ENCODE assay signal across 18 mouse cellular contexts in the genomic region with DNA sequence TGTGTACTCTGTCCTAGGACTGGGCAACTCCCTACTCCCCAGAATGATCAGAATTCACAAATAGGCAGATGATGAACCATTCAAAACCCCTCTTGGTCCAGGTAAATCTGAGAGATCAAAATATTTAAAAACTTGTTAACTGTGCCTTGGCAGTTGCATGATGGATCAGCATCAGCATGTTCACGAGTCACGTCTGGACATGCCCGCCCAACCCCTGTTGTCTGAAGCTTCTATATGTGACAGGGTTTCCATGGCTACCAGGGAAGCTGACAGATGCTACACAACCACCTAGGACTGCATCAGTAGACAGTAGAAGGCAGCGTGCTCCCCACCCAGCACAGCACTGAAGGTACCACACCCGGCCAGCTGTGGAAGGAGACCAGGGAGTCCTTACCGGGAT. TPM values are rescaled to one million over a fixed set of nuclear protein-coding genes. Genes with fewer than 3 reads are reported as not detected.
A peak's percentile ranks its signal among the peaks of the same experiment; 100 is the strongest.
DNase-seq lines count a peak whose midpoint lies in the region; ATAC-seq and TF ChIP-seq lines count a peak whose summit lies in the region.
"Had no signal": no experiment of that assay in that cellular context is flagged by ENCODE, and none has a peak within 500 bp of the region (broad histone marks: within the 10 kb centered on the region; RNA-seq: fewer than 3 reads in every experiment).

No protein-coding gene starts in this region.

- H3K4me3 ChIP-seq in midbrain, embryonic 10.5 days = no peak overlapping the region
- H3K4me3 ChIP-seq in midbrain, embryonic 16.5 days (ENCODE audit: low read depth, low read length) = no peak overlapping the region
- no peak overlapping the region for H3K4me3 ChIP-seq in embryonic facial prominence, embryonic 11.5 days (ENCODE audit: low read depth, low read length)
- no peak overlapping the region for H3K4me3 ChIP-seq in limb, embryonic 10.5 days
- H3K4me3 ChIP-seq in left cerebral cortex, adult 2 months = no peak overlapping the region
- H3K4me3 ChIP-seq in kidney, embryonic 14.5 days (ENCODE audit: low read length) = no peak overlapping the region
- H3K4me3 ChIP-seq: embryonic facial prominence, embryonic 15.5 days; myocyte had no signal

- TF ChIP-seq CTCF in left cerebral cortex, adult 2 months (IDR thresholded peaks at IDR 0.05) = no peak

- peaks cover 56% of the 10 kb centered on the region for H3K36me3 ChIP-seq in midbrain, embryonic 10.5 days
- H3K36me3 ChIP-seq in midbrain, embryonic 16.5 days (ENCODE audit: control insufficient read depth, insufficient read depth, low read length) = peaks cover 7% of the 10 kb centered on the region
- H3K36me3 ChIP-seq in embryonic facial prominence, embryonic 11.5 days (replicated peaks; ENCODE audit: control insufficient read depth, insufficient read depth, low read depth, low read length) = no peaks in the 10 kb centered on the region; the same call in 1 of the 2 replicates
- peaks cover 72% of the 10 kb centered on the region for H3K36me3 ChIP-seq in limb, embryonic 10.5 days
- peaks cover 65% of the 10 kb centered on the region for H3K36me3 ChIP-seq in kidney, embryonic 14.5 days (ENCODE audit: control insufficient read depth, insufficient read depth, low read length)

- intact Hi-C loops in left cerebral cortex, adult 2 months (cut with DNase I) = no loop called here

- H3K9me3 ChIP-seq in midbrain, embryonic 10.5 days (replicated peaks) = no peaks in the 10 kb centered on the region
- H3K9me3 ChIP-seq in midbrain, embryonic 16.5 days (replicated peaks; ENCODE audit: control insufficient read depth, low read length, poor library complexity, severe bottlenecking) = no peaks in the 10 kb centered on the region
- H3K9me3 ChIP-seq in embryonic facial prominence, embryonic 11.5 days (replicated peaks; ENCODE audit: control insufficient read depth, low read length) = no peaks in the 10 kb centered on the region
- H3K9me3 ChIP-seq in limb, embryonic 10.5 days (replicated peaks) = no peaks in the 10 kb centered on the region
- no peaks in the 10 kb centered on the region for H3K9me3 ChIP-seq in kidney, embryonic 14.5 days (ENCODE audit: control insufficient read depth, low read length)
- H3K9me3 ChIP-seq: embryonic facial prominence, embryonic 15.5 days; G1E had no signal

- no peak overlapping the region for H3K4me2 ChIP-seq in midbrain, embryonic 16.5 days (ENCODE audit: low read length)
- H3K4me2 ChIP-seq in embryonic facial prominence, embryonic 11.5 days (ENCODE audit: low read depth, low read length) = no peak overlapping the region
- H3K4me2 ChIP-seq in kidney, embryonic 14.5 days (replicated peaks; ENCODE audit: low read depth, low read length) = no peak overlapping the region
- H3K4me2 ChIP-seq: embryonic facial prominence, embryonic 15.5 days had no signal

- no peaks in the 10 kb centered on the region for H3K27me3 ChIP-seq in midbrain, embryonic 10.5 days (ENCODE audit: low read depth, poor library complexity, severe bottlenecking)
- no peaks in the 10 kb centered on the region for H3K27me3 ChIP-seq in midbrain, embryonic 16.5 days (ENCODE audit: control insufficient read depth, insufficient read depth, low read depth, low read length)
- no peaks in the 10 kb centered on the region for H3K27me3 ChIP-seq in embryonic facial prominence, embryonic 11.5 days (ENCODE audit: control insufficient read depth, insufficient read depth, low read length)
- H3K27me3 ChIP-seq in limb, embryonic 10.5 days (ENCODE audit: low read depth, poor library complexity, severe bottlenecking) = no peaks in the 10 kb centered on the region
- no peaks in the 10 kb centered on the region for H3K27me3 ChIP-seq in kidney, embryonic 14.5 days (ENCODE audit: control insufficient read depth, insufficient read depth, low read length)
- H3K27me3 ChIP-seq: embryonic facial prominence, embryonic 15.5 days had no signal

- peak overlapping the region; percentile 87 for H3K27ac ChIP-seq in midbrain, embryonic 10.5 days (replicated peaks)
- H3K27ac ChIP-seq in midbrain, embryonic 16.5 days (ENCODE audit: low read length) = no peak overlapping the region
- H3K27ac ChIP-seq in embryonic facial prominence, embryonic 11.5 days (replicated peaks; ENCODE audit: low read depth, low read length) = no peak overlapping the region
- H3K27ac ChIP-seq in limb, embryonic 10.5 days = peak overlapping the region; percentile 85
- no peak overlapping the region for H3K27ac ChIP-seq in left cerebral cortex, adult 2 months
- H3K27ac ChIP-seq in kidney, embryonic 14.5 days (ENCODE audit: low read depth, low read length) = no peak overlapping the region
- H3K27ac ChIP-seq: embryonic facial prominence, embryonic 15.5 days; liver, embryonic 14.5 days; macrophage; stomach, postnatal 0 days had no signal

- 74% methylated on average over 6 of the region's 6 CpGs for WGBS in midbrain, embryonic 10.5 days
- WGBS in midbrain, embryonic 16.5 days = 63% methylated on average over 6 of the region's 6 CpGs
- 82% methylated on average over 6 of the region's 6 CpGs for WGBS in embryonic facial prominence, embryonic 11.5 days
- 76% methylated on average over 6 of the region's 6 CpGs for WGBS in limb, embryonic 10.5 days
- 87% methylated on average over 6 of the region's 6 CpGs for WGBS in kidney, embryonic 14.5 days

- peaks cover 57% of the 10 kb centered on the region for H3K4me1 ChIP-seq in midbrain, embryonic 10.5 days
- peaks cover 13% of the 10 kb centered on the region for H3K4me1 ChIP-seq in midbrain, embryonic 16.5 days (ENCODE audit: control insufficient read depth, insufficient read depth, low read length)
- H3K4me1 ChIP-seq in embryonic facial prominence, embryonic 11.5 days (ENCODE audit: control insufficient read depth, insufficient read depth, low read length) = no peaks in the 10 kb centered on the region
- peaks cover 39% of the 10 kb centered on the region for H3K4me1 ChIP-seq in limb, embryonic 10.5 days
- no peaks in the 10 kb centered on the region for H3K4me1 ChIP-seq in kidney, embryonic 14.5 days (ENCODE audit: control insufficient read depth, insufficient read depth, low read length)

- DNase-seq in midbrain, embryonic 10.5 days (ENCODE audit: low spot score) = peak; percentile 28
- DNase-seq in R1 (ENCODE audit: low read depth, low spot score) = peak; percentile 79
- DNase-seq in embryonic facial prominence, embryonic 11.5 days (ENCODE audit: low spot score) = peak; percentile 43
- no peak for DNase-seq in limb, embryonic 10.5 days (ENCODE audit: low spot score)
- DNase-seq in left cerebral cortex, adult 2 months (ENCODE audit: extremely low spot score in 1 of 2, low spot score in 2 of 2) = no peak
- DNase-seq: cerebellum, adult 2 months; heart, postnatal 4 days; kidney, adult 9 months had no signal

- no peak overlapping the region for H3K9ac ChIP-seq in midbrain, embryonic 16.5 days (ENCODE audit: low read depth, low read length)
- no peak overlapping the region for H3K9ac ChIP-seq in embryonic facial prominence, embryonic 11.5 days (replicated peaks; ENCODE audit: low read length)
- no peak overlapping the region for H3K9ac ChIP-seq in kidney, embryonic 14.5 days (ENCODE audit: low read depth, low read length)
- H3K9ac ChIP-seq: embryonic facial prominence, embryonic 15.5 days; liver, embryonic 14.5 days had no signal

- ATAC-seq in midbrain, embryonic 16.5 days = no peak
- no peak for ATAC-seq in embryonic facial prominence, embryonic 11.5 days (replicated peaks; ENCODE audit: insufficient number of reproducible peaks, low FRiP score, low TSS enrichment, low read depth)
- ATAC-seq in kidney, embryonic 14.5 days (ENCODE audit: low FRiP score, low TSS enrichment) = no peak

RNA-seq across cellular contexts. Expression of gene Slc37a3, which starts 28.5 kb away (rescaled TPM):
- 45.3 and 51.4 TPM in 2 replicates for polyA plus RNA-seq in midbrain, embryonic 10.5 days (2016; fragmentation: Nextera tagmentation; extraction: Ambion mirVana)
- polyA plus RNA-seq in midbrain, embryonic 16.5 days (2015; fragmentation: Nextera tagmentation; extraction: Ambion mirVana) = 64.9 and 67.9 TPM in 2 replicates
- 44.2 and 47.7 TPM in 2 replicates for polyA plus RNA-seq in embryonic facial prominence, embryonic 11.5 days (2014; fragmentation: Nextera tagmentation; extraction: Ambion mirVana)
- 43.1 and 48.9 TPM in 2 replicates for polyA plus RNA-seq in limb, embryonic 10.5 days (2016; fragmentation: Nextera tagmentation; extraction: Ambion mirVana)
- 10 to 100 TPM; 68.1 to 73.1 TPM for total RNA-seq in left cerebral cortex, adult 2 months (2021)
- 42.5 and 52.7 TPM in 2 replicates for polyA plus RNA-seq in kidney, embryonic 14.5 days (2014; fragmentation: Nextera tagmentation; extraction: Ambion mirVana)

RNA-seq across cellular contexts. Expression of gene Rab19, which starts 32.0 kb away (rescaled TPM):
- polyA plus RNA-seq in midbrain, embryonic 10.5 days (2016; fragmentation: Nextera tagmentation; extraction: Ambion mirVana) = 0.28 and 0.30 TPM in 2 replicates
- 0.35 TPM in 1 of 2 replicates, not detected in the other for polyA plus RNA-seq in midbrain, embryonic 16.5 days (2015; fragmentation: Nextera tagmentation; extraction: Ambion mirVana)
- 0.78 and 1.1 TPM in 2 replicates for polyA plus RNA-seq in embryonic facial prominence, embryonic 11.5 days (2014; fragmentation: Nextera tagmentation; extraction: Ambion mirVana)
- 0.28 and 0.49 TPM in 2 replicates for polyA plus RNA-seq in limb, embryonic 10.5 days (2016; fragmentation: Nextera tagmentation; extraction: Ambion mirVana)
- total RNA-seq in left cerebral cortex, adult 2 months (2021) = not detected
- 1.7 and 3.6 TPM in 2 replicates for polyA plus RNA-seq in kidney, embryonic 14.5 days (2014; fragmentation: Nextera tagmentation; extraction: Ambion mirVana)
- total RNA-seq: layer of hippocampus, adult 18-20 months; left cerebral cortex, postnatal 25 days had no signal
- polyA plus RNA-seq: G1E, myocyte had no signal

Comparison
In these comparisons a context has a peak if more than half of its experiments do, and no peak if none do; other contexts are left out.
1. H3K27ac ChIP-seq: peak in midbrain, embryonic 10.5 days (single experiment) and limb, embryonic 10.5 days (single experiment); none in midbrain, embryonic 16.5 days (single experiment), embryonic facial prominence, embryonic 11.5 days (single experiment), left cerebral cortex, adult 2 months (single experiment) and kidney, embryonic 14.5 days (single experiment).
2. DNase-seq: peak in midbrain, embryonic 10.5 days (single experiment), R1 (single experiment) and embryonic facial prominence, embryonic 11.5 days (single experiment); none in limb, embryonic 10.5 days (single experiment) and left cerebral cortex, adult 2 months (0 of 2).